Mouse (Mus musculus) liver, adult (tissue): ENCODE measurements around the gene Ankrd6.

Experiments
- GATA4 ChIP-seq: IDR thresholded peaks from 2 replicates; pipeline ENCODE4 v1.6.1; 2014; ENCODE audit warnings: mild to moderate bottlenecking, low read length; ENCODE audit not compliant: insufficient replicate concordance

Ankrd6 gene

DNA sequence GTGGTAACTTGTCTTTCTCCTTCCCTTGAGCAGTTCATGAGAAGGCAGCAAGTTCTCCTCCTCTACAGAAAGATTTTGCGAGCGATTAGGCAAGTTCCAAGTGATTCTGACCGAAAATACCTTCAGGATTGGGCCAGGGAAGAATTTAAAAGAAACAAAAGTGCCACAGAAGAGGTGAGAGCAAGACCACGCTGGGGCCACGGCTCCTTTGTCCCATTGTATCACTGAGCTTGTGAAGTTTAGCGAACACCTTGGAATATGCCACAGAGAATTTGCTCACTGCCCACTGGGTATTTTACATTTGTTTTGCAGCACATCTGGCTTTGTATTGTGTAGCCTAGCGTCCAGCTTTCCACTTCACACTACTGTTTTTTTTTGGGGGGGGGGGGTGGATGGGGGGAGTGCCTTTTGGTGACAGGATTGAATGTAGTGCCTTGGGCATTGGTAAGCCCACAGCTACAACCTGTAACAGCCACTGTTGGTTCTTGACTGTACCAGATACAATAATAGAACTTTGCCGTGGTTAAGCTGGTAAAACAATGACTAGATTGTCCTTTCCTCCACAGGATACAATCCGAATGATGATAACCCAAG is 150.0 kb downstream of the Ankrd6 start:
- TF ChIP-seq GATA4: no peak

DNA sequence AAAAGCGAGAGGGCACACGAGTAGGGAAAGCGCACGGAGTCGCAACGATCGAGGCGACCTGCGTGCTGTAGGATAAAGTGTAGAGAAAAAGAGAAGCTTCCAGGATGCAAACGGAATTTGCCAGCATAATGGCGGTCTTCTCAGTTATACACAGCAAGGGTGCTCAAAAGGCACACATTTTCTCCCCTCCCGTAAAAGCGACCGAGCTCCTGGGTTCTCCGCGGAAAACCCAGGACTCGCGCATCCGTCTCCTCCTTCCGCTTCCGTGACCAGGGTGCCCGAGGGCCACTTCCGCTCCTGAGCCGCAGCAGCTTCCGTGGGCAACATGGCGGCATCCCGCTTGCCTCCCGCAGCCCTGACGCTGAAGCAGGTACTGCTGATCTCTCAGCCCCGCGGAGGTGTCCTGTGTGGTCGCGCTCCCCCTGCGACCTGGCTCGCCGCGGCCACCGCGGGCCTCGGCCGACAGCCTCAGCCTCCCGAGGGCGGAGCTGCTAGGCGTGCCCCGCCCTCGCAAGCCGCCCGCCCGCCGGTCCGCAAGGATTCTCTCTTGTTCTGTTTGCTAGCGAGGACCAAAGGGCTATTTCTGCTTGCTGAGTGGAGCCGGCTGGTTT is 150.6 kb downstream of the Ankrd6 start, which contains the start of gene Lyrm2:
Gene Lyrm2, plus strand, starts transcription at position 288 of the 611 bp plus-strand sequence.
- no peak for TF ChIP-seq GATA4

- TF ChIP-seq GATA4: no peak
Measured at GRCm38 (mm10) chr4:32798976-32799375, 151.7 kb downstream of the Ankrd6 start.

- TF ChIP-seq GATA4: no peak
Measured at GRCm38 (mm10) chr4:32789020-32789419, 161.6 kb downstream of the Ankrd6 start.

DNA sequence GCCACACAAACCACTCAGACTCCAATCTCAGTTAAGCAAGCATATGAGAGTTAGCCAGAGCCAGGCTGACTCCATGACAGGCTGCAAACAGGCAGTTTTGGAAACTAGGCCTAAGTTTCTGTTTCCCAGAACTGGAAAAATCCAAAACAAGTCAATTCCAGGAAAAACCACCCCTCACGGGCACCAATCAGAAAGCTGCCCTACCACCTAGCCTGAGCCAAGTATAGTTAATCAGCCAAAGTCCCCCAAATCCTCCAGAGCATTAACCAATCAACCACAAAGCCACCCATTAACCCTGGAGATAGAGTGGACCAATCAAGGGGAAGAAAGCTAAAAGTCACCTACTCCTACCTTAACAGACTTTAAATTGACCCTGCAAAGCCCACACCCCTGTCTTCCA is 163.5 kb downstream of the Ankrd6 start:
- TF ChIP-seq GATA4: no peak

GRCm38 (mm10) chr4:32779996-32780395 is 170.6 kb downstream of the Ankrd6 start:
- no peak for TF ChIP-seq GATA4

DNA sequence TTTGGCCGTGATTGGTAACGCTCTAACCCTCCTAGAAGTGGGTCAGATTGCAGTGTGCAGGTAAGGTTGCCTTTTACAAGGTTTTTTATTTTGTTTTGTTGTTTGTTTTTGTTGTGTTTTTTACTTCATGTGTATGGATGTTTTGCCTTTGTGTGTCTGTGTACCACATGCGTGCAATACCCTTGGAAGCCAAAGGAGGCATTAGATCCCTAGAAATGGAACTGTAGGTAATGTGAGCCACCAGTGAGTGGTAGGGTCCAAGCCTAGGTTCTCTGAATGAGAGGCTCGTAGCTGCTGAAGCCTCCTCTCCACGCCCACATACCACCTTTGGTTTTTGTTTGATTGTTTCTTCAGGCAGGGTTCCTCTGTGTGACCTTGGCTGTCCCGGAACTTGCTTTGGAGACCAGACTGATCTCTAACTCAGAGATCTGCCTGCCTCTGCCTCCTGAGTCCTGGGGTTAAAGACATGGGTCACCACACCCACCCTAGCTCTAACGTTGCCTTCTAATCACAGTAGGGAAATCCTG is 180.3 kb downstream of the Ankrd6 start:
- TF ChIP-seq GATA4: no peak

GRCm38 (mm10) chr4:32768046-32768445 is 182.6 kb downstream of the Ankrd6 start:
- TF ChIP-seq GATA4: no peak

GRCm38 (mm10) chr4:32767471-32767870 is 183.2 kb downstream of the Ankrd6 start:
- no peak for TF ChIP-seq GATA4

GRCm38 (mm10) chr4:32757430-32757829 is 193.2 kb downstream of the Ankrd6 start:
- TF ChIP-seq GATA4: no peak
